In genomic region chr5:34647581-34647980, GRCm38 (mm10) we compare ENCODE assay signal across 8 mouse cellular contexts. TPM values are rescaled to one million over a fixed set of nuclear protein-coding genes. Genes with fewer than 3 reads are reported as not detected.
DNase-seq lines count a peak whose midpoint lies in the region; ATAC-seq and TF ChIP-seq lines count a peak whose summit lies in the region.

No protein-coding gene starts in this region.

- H3K27me3 ChIP-seq in forebrain, embryonic 10.5 days (ENCODE audit: poor library complexity, severe bottlenecking), result no peaks in the 10 kb centered on the region
- H3K27me3 ChIP-seq in forebrain, embryonic 15.5 days, result no peaks in the 10 kb centered on the region
- H3K27me3 ChIP-seq in embryonic facial prominence, embryonic 14.5 days (replicated peaks; ENCODE audit: control insufficient read depth, insufficient read depth, low read length), result no peaks in the 10 kb centered on the region

- no peak for ATAC-seq in forebrain, embryonic 15.5 days (replicated peaks)
- ATAC-seq in embryonic facial prominence, embryonic 14.5 days (ENCODE audit: low read depth), result no peak

- no peak for TF ChIP-seq POLR2A in lung, adult 2 months (IDR thresholded peaks at IDR 0.05; ENCODE audit: borderline replicate concordance, extremely low read depth, low read depth, low read length)

- no peak overlapping the region for H3K9ac ChIP-seq in forebrain, embryonic 15.5 days (replicated peaks)
- no peak overlapping the region for H3K9ac ChIP-seq in embryonic facial prominence, embryonic 14.5 days (ENCODE audit: low read depth, low read length)

- H3K4me3 ChIP-seq in forebrain, embryonic 10.5 days, result no peak overlapping the region
- H3K4me3 ChIP-seq in forebrain, embryonic 15.5 days, result no peak overlapping the region
- H3K4me3 ChIP-seq in embryonic facial prominence, embryonic 14.5 days (ENCODE audit: low read depth, low read length), result no peak overlapping the region
- no peak overlapping the region for H3K4me3 ChIP-seq in lung, adult 2 months (replicated peaks; ENCODE audit: extremely low read depth, low read depth, low read length)

- WGBS in forebrain, embryonic 10.5 days, result 48% methylated on average over 4 of the region's 4 CpGs
- WGBS in forebrain, embryonic 15.5 days, result 43% methylated on average over 4 of the region's 4 CpGs
- 48% methylated on average over 4 of the region's 4 CpGs for WGBS in embryonic facial prominence, embryonic 14.5 days
- WGBS in lung, adult 2 months, result 49% methylated on average over 4 of the region's 4 CpGs

- no peak overlapping the region for H3K27ac ChIP-seq in forebrain, embryonic 10.5 days
- no peak overlapping the region for H3K27ac ChIP-seq in forebrain, embryonic 15.5 days (replicated peaks)
- H3K27ac ChIP-seq in embryonic facial prominence, embryonic 14.5 days (replicated peaks; ENCODE audit: low read depth, low read length), result no peak overlapping the region

- H3K9me3 ChIP-seq in forebrain, embryonic 10.5 days, result no peaks in the 10 kb centered on the region
- H3K9me3 ChIP-seq in forebrain, embryonic 15.5 days, result no peaks in the 10 kb centered on the region
- H3K9me3 ChIP-seq in embryonic facial prominence, embryonic 14.5 days (ENCODE audit: control insufficient read depth, low read length), result no peaks in the 10 kb centered on the region

- TF ChIP-seq CTCF in lung, adult 2 months (IDR thresholded peaks at IDR 0.05; ENCODE audit: insufficient read depth, low read length), result peak; percentile 75

- no peak overlapping the region for H3K4me2 ChIP-seq in forebrain, embryonic 15.5 days (replicated peaks)
- no peak overlapping the region for H3K4me2 ChIP-seq in embryonic facial prominence, embryonic 14.5 days (ENCODE audit: low read depth, low read length)

- H3K36me3 ChIP-seq in forebrain, embryonic 10.5 days (replicated peaks), result peaks cover 100% of the 10 kb centered on the region
- H3K36me3 ChIP-seq in forebrain, embryonic 15.5 days, result peaks cover 95% of the 10 kb centered on the region
- peaks cover 98% of the 10 kb centered on the region for H3K36me3 ChIP-seq in embryonic facial prominence, embryonic 14.5 days (ENCODE audit: control insufficient read depth, insufficient read depth, low read length)

- no peaks in the 10 kb centered on the region for H3K4me1 ChIP-seq in forebrain, embryonic 10.5 days
- H3K4me1 ChIP-seq in forebrain, embryonic 15.5 days, result no peaks in the 10 kb centered on the region
- no peaks in the 10 kb centered on the region for H3K4me1 ChIP-seq in embryonic facial prominence, embryonic 14.5 days (ENCODE audit: control insufficient read depth, insufficient read depth, low read length)
- no peaks in the 10 kb centered on the region for H3K4me1 ChIP-seq in lung, adult 2 months (ENCODE audit: control insufficient read depth, insufficient read depth, low read length)

- peak; percentile 69 for DNase-seq in forebrain, embryonic 10.5 days (ENCODE audit: extremely low spot score, low spot score)
- DNase-seq in 416B (ENCODE audit: low read depth), result peak; percentile 87
- peak; percentile 77 for DNase-seq in adrenal gland, postnatal 14 days
- peak; percentile 39 for DNase-seq in embryonic facial prominence, embryonic 14.5 days (ENCODE audit: low spot score)
- peak; percentile 80 for DNase-seq in kidney, postnatal 10 days
- peak; percentile 51 for DNase-seq in lung, adult 2 months
- DNase-seq in spleen, adult 18-20 months, result peak; percentile 49 to 82

RNA-seq across cellular contexts. Expression of gene Mfsd10, which starts 10.6 kb away (rescaled TPM):
- 95.5 and 97.8 TPM in 2 replicates for polyA plus RNA-seq in forebrain, embryonic 10.5 days (2016; fragmentation: Nextera tagmentation; extraction: Ambion mirVana)
- polyA plus RNA-seq in forebrain, embryonic 15.5 days (2015; fragmentation: Nextera tagmentation; extraction: Ambion mirVana), result 96.0 and 98.0 TPM in 2 replicates
- 37.6 and 40.3 TPM in 2 replicates for total RNA-seq in adrenal gland, postnatal 14 days (2021)
- 117 and 124 TPM in 2 replicates for polyA plus RNA-seq in embryonic facial prominence, embryonic 14.5 days (2014; fragmentation: Nextera tagmentation; extraction: Ambion mirVana)
- 127 and 148 TPM in 2 replicates for polyA plus RNA-seq in lung, adult 2 months (2012; rRNA removed)

RNA-seq across cellular contexts. Expression of gene Nop14, which starts 12.4 kb away (rescaled TPM):
- 31.7 and 33.9 TPM in 2 replicates for polyA plus RNA-seq in forebrain, embryonic 10.5 days (2016; fragmentation: Nextera tagmentation; extraction: Ambion mirVana)
- polyA plus RNA-seq in forebrain, embryonic 15.5 days (2015; fragmentation: Nextera tagmentation; extraction: Ambion mirVana), result 21.9 TPM in 2 replicates
- 21.9 and 26.8 TPM in 2 replicates for total RNA-seq in adrenal gland, postnatal 14 days (2021)
- 22.7 and 24.6 TPM in 2 replicates for polyA plus RNA-seq in embryonic facial prominence, embryonic 14.5 days (2014; fragmentation: Nextera tagmentation; extraction: Ambion mirVana)
- polyA plus RNA-seq in lung, adult 2 months (2012; rRNA removed), result 9.5 and 13.5 TPM in 2 replicates

RNA-seq across cellular contexts. Expression of gene Grk4, which starts 12.6 kb away (rescaled TPM):
- polyA plus RNA-seq in forebrain, embryonic 10.5 days (2016; fragmentation: Nextera tagmentation; extraction: Ambion mirVana), result 1.1 and 1.5 TPM in 2 replicates
- polyA plus RNA-seq in forebrain, embryonic 15.5 days (2015; fragmentation: Nextera tagmentation; extraction: Ambion mirVana), result 2.2 and 2.3 TPM in 2 replicates
- total RNA-seq in adrenal gland, postnatal 14 days (2021), result 2.1 and 2.7 TPM in 2 replicates
- polyA plus RNA-seq in embryonic facial prominence, embryonic 14.5 days (2014; fragmentation: Nextera tagmentation; extraction: Ambion mirVana), result 2.2 and 2.3 TPM in 2 replicates
- polyA plus RNA-seq in lung, adult 2 months (2012; rRNA removed), result 1.6 and 2.2 TPM in 2 replicates
